Mouse (Mus musculus) thymus, postnatal 4 days (tissue): ENCODE results near the gene Defa17.
"Not testable (repeated sequence)": the region's sequence is repeated elsewhere in the genome, so short reads cannot be mapped to it uniquely, and the experiment has no call there.

Experiments
- DNase-seq: peaks from one replicate; pipeline ENCODE4 v3.0.0; 2021

Gene Defa17

DNA sequence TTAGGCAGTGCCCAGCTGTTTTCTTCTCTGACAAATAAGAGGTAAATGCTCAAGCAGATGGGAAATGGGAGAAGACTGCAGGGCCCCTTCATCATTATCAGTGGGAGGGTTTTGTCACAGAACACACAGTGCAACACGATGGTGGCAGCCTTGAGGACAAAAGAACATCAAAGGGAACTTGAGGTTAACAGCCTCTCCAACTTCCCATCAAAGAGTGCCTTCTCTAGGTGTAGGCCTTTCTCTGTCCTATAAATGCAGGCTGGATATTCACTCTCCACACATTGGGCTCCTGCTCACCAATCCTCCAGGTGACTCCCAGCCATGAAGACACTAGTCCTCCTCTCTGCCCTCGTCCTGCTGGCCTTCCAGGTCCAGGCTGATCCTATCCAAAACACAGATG lies at the start of gene Defa17:
TSS of gene Defa17 (plus strand) at position 301 of the 400 bp plus-strand sequence.
- DNase-seq = not testable (repeated sequence)

- not testable (repeated sequence) for DNase-seq
Measured at GRCm38 (mm10) chr8:21617883-21618282, 37.7 kb upstream of the Defa17 start, which contains the start of gene Defa26. TSS of gene Defa26 (plus strand) at chr8:21618183.

- DNase-seq = not testable (repeated sequence)
Measured at GRCm38 (mm10) chr8:21665497-21665896, 9.9 kb downstream of the Defa17 start, which contains the start of gene Defa34. TSS of gene Defa34 (plus strand) at chr8:21665797.

DNA sequence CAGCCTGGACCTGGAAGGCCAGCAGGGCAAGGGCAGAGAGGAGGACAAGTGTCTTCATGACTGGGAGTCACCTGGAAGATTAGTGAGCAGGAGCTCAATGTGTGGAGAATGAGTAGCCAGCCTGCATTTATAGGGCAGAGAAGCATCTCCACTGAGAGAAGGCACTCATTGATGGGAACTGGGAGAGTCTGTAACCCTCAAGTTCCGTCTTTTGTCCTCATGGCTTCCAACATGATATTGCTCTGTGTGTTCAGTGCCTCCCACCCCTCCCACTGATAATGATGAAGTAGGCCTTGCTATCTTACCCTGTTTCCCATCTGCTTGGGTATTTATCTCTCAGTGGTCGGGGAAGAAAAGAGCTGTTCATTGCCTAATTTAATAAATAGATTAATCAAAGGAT lies 48.0 kb downstream of the Defa17 start, which contains the start of gene AY761184:
TSS of gene AY761184 (minus strand) at position 101 of the 400 bp plus-strand sequence.
- DNase-seq = not testable (repeated sequence)
